In genomic region chr12:74315221-74315620, GRCm38 (mm10) we compare ENCODE assay signal across 35 mouse cellular contexts. TPM values are rescaled to one million over a fixed set of nuclear protein-coding genes. Genes with fewer than 3 reads are reported as not detected.
A peak's percentile ranks its signal among the peaks of the same experiment; 100 is the strongest.
DNase-seq lines count a peak whose midpoint lies in the region.
"Had no signal": no experiment of that assay in that cellular context is flagged by ENCODE, and none has a peak within 500 bp of the region (broad histone marks: within the 10 kb centered on the region; RNA-seq: fewer than 3 reads in every experiment).

No protein-coding gene starts in this region.

- no peaks in the 10 kb centered on the region for H3K27me3 ChIP-seq in heart, embryonic 10.5 days (ENCODE audit: insufficient read depth, poor library complexity, severe bottlenecking)
- H3K27me3 ChIP-seq: embryonic facial prominence, embryonic 15.5 days; heart, embryonic 12.5 days; heart, embryonic 15.5 days; Patski had no signal

- DNase-seq in cerebellum, adult 11-12 months: peak; percentile 19
- no peak for DNase-seq in cerebellum, postnatal 36 days
- DNase-seq in cerebellum, postnatal 14 days: peak; percentile 24 to 27
- no peak for DNase-seq in cerebellum, postnatal 4 days (ENCODE audit: low spot score in 2 of 2)
- peak; percentile 54 for DNase-seq in heart, embryonic 10.5 days (ENCODE audit: low spot score)
- no peak for DNase-seq in heart, adult 8-10 months (ENCODE audit: low spot score)
- peak; percentile 3 for DNase-seq in right cerebral cortex, postnatal 25 days
- no peak for DNase-seq in right cerebral cortex, adult 2 months (ENCODE audit: low spot score in 2 of 2)
- DNase-seq: adrenal gland, postnatal 10 days; adrenal gland, postnatal 36 days; cerebellum, adult 9-10 months; embryo, embryonic 11 days; forebrain, postnatal 0 days; gastrocnemius, adult 2 months; gastrocnemius, postnatal 14 days; heart, adult 2 months; heart, postnatal 10 days; heart, postnatal 36 days; kidney, adult 2 months had no signal

- no peak overlapping the region for H3K27ac ChIP-seq in heart, embryonic 10.5 days
- H3K27ac ChIP-seq: embryonic facial prominence, embryonic 15.5 days; gastrocnemius, adult 2 months; heart, adult 2 months; heart, embryonic 15.5 days; hindbrain, embryonic 10.5 days had no signal

- H3K4me3 ChIP-seq in heart, embryonic 10.5 days: no peak overlapping the region
- H3K4me3 ChIP-seq: embryonic facial prominence, embryonic 15.5 days; gastrocnemius, adult 2 months; heart, adult 2 months; heart, embryonic 12.5 days; heart, embryonic 15.5 days; hindbrain, embryonic 10.5 days had no signal

- H3K4me1 ChIP-seq in heart, embryonic 10.5 days: no peaks in the 10 kb centered on the region

- no peaks in the 10 kb centered on the region for H3K9me3 ChIP-seq in heart, embryonic 10.5 days
- H3K9me3 ChIP-seq: embryonic facial prominence, embryonic 15.5 days; heart, embryonic 12.5 days; heart, embryonic 15.5 days; hindbrain, embryonic 10.5 days had no signal

- H3K36me3 ChIP-seq in heart, embryonic 10.5 days: no peaks in the 10 kb centered on the region
- H3K36me3 ChIP-seq: embryonic facial prominence, embryonic 15.5 days; G1E; heart, embryonic 12.5 days; heart, embryonic 15.5 days; hindbrain, embryonic 10.5 days had no signal

- 58% methylated on average over 2 of the region's 2 CpGs for WGBS in heart, embryonic 10.5 days

RNA-seq across cellular contexts. Expression of gene Gm11042, which starts 1.0 kb away (rescaled TPM):
- not detected in 2 replicates for polyA plus RNA-seq in heart, embryonic 10.5 days (2016; fragmentation: Nextera tagmentation; extraction: Ambion mirVana)
- total RNA-seq in heart, adult 8-10 months (2022): not detected
- total RNA-seq: adrenal gland, adult 18-20 months; adrenal gland, postnatal 10 days; adrenal gland, postnatal 36 days; forebrain, postnatal 0 days; G1E; gastrocnemius, adult 2 months; gastrocnemius, postnatal 14 days; gastrocnemius, postnatal 4 days; heart, adult 2 months; heart, postnatal 10 days; heart, postnatal 36 days had no signal
- polyA plus RNA-seq: cortical plate, adult 2 months; embryonic facial prominence, embryonic 11.5 days; embryonic facial prominence, embryonic 15.5 days; forebrain, embryonic 11.5 days; forebrain, embryonic 14.5 days; forebrain, postnatal 0 days; frontal cortex, adult 2 months; G1E; heart, adult 2 months; heart, embryonic 12.5 days; heart, embryonic 15.5 days; hindbrain, embryonic 10.5 days; hindbrain, embryonic 14.5 days; intestine, embryonic 14.5 days; intestine, postnatal 0 days; kidney, adult 2 months; Patski had no signal

Comparison
In these comparisons a context has a peak if more than half of its experiments do, and no peak if none do; other contexts are left out.
1. DNase-seq: peak in cerebellum, adult 11-12 months (single experiment), cerebellum, postnatal 14 days (2 of 2), heart, embryonic 10.5 days (single experiment) and right cerebral cortex, postnatal 25 days (single experiment); none in cerebellum, postnatal 36 days (0 of 2), cerebellum, postnatal 4 days (0 of 2), heart, adult 8-10 months (single experiment) and right cerebral cortex, adult 2 months (0 of 2).